Mouse (Mus musculus): ENCODE data around the gene Wdr89. TPM values are rescaled to one million over a fixed set of nuclear protein-coding genes. Genes with fewer than 3 reads are reported as not detected.

Gene Wdr89
- polyA plus RNA-seq (2014; fragmentation: Illumina TruSeq; extraction: RNeasy Lipid Tissue Mini Kit (QIAGEN cat#74804); ENCODE audit: insufficient read depth, low read depth, low replicate concordance), result 6.9 TPM

GRCm38 (mm10) chr12:75669258-75670106, at the start of gene Wdr89:
Gene Wdr89 (minus strand): TSS chr12:75669537.

GRCm38 (mm10) chr12:75596154-75597002, 73.0 kb downstream of the Wdr89 start, which contains the start of gene Ppp2r5e:
Gene Ppp2r5e (minus strand): TSS chr12:75596245.

Other genes with a start within 250 kb of the Wdr89 start
- gene Ppp2r5e, start 73.3 kb downstream of the Wdr89 start, polyA plus RNA-seq (2014; fragmentation: Illumina TruSeq; extraction: RNeasy Lipid Tissue Mini Kit (QIAGEN cat#74804); ENCODE audit: insufficient read depth, low read depth, low replicate concordance), result 14.3 TPM
- 22.4 TPM for gene Sgpp1, start 66.2 kb upstream of the Wdr89 start, polyA plus RNA-seq (2014; fragmentation: Illumina TruSeq; extraction: RNeasy Lipid Tissue Mini Kit (QIAGEN cat#74804); ENCODE audit: insufficient read depth, low read depth, low replicate concordance)
- gene Syne2, start 148.6 kb upstream of the Wdr89 start, polyA plus RNA-seq (2014; fragmentation: Illumina TruSeq; extraction: RNeasy Lipid Tissue Mini Kit (QIAGEN cat#74804); ENCODE audit: insufficient read depth, low read depth, low replicate concordance), result 31.2 TPM

Measured in lung, adult 10 weeks (tissue).